Mouse (Mus musculus) MEL (cell line): Measurements from ENCODE around the gene Ghsr. TPM values are rescaled to one million over a fixed set of nuclear protein-coding genes. Genes with fewer than 3 reads are reported as not detected.

ENCODE experiments used
- DNase-seq: peaks from one replicate; pipeline ENCODE4 v3.0.0; 2011; ENCODE audit warnings: low read depth, low spot score
- H3K27ac ChIP-seq: 2 replicates; pipeline ENCODE4 v1.5.1; 2012; ENCODE audit warnings: low read depth, mild to moderate bottlenecking, control low read depth, low read length, moderate library complexity; ENCODE audit not compliant: control insufficient read depth
- H3K27me3 ChIP-seq, 2 experiments: fragments of 150-350 bp in 1 of 2; sonication (generic) in 1 of 2; 2 replicates each; pipeline ENCODE4 v1.6.1; 2012; ENCODE audit warnings: low read length in 2 of 2, mild to moderate bottlenecking in 2 of 2, improper control_type of control experiment in 1 of 2, moderate library complexity in 1 of 2; ENCODE audit not compliant: insufficient read depth in 2 of 2, control insufficient read depth in 1 of 2
- H3K36me3 ChIP-seq, 2 experiments: 2 replicates each; pipeline ENCODE4 v1.6.1; 2012 to 2014; ENCODE audit warnings: low read length in 2 of 2, improper control_type of control experiment in 1 of 2, inconsistent platforms in 1 of 2, mild to moderate bottlenecking in 1 of 2; ENCODE audit not compliant: insufficient read depth in 2 of 2, control insufficient read depth in 1 of 2
- H3K4me1 ChIP-seq, 2 experiments: fragments of 150-350 bp in 1 of 2; sonication (generic) in 1 of 2; 2 replicates each; pipeline ENCODE4 v1.6.1; 2012; ENCODE audit warnings: low read length in 2 of 2, improper control_type of control experiment in 1 of 2, mild to moderate bottlenecking in 1 of 2; ENCODE audit not compliant: insufficient read depth in 2 of 2, control insufficient read depth in 1 of 2
- H3K4me3 ChIP-seq, 2 experiments: fragments of 150-350 bp in 1 of 2; sonication (generic) in 1 of 2; 2 replicates each; pipeline ENCODE4 v1.5.1; 2012; ENCODE audit warnings: low read depth in 2 of 2, low read length in 2 of 2, mild to moderate bottlenecking in 2 of 2, moderate library complexity in 2 of 2, control low read depth in 1 of 2, improper control_type of control experiment in 1 of 2; ENCODE audit not compliant: control insufficient read depth in 1 of 2, insufficient read depth in 1 of 2
- H3K79me2 ChIP-seq: 2 replicates; pipeline ENCODE4 v1.6.1; 2012; ENCODE audit warnings: mild to moderate bottlenecking, low read length, moderate library complexity; ENCODE audit not compliant: control insufficient read depth, poor library complexity, insufficient read depth
- H3K9ac ChIP-seq: 2 replicates; pipeline ENCODE4 v1.6.1; 2012; ENCODE audit warnings: low read depth, mild to moderate bottlenecking, control low read depth, low read length, moderate library complexity; ENCODE audit not compliant: control insufficient read depth, poor library complexity, severe bottlenecking
- H3K9me3 ChIP-seq: fragments of 150-350 bp; sonication (generic); replicated peaks from 2 replicates; pipeline ENCODE4 v1.6.1; 2012; ENCODE audit warnings: mild to moderate bottlenecking, low read length, improper control_type of control experiment, moderate library complexity; ENCODE audit not compliant: insufficient read depth
- BHLHE40 ChIP-seq: IDR thresholded peaks from 2 replicates; pipeline ENCODE4 v1.6.1; 2012; ENCODE audit warnings: low read depth, mild to moderate bottlenecking, inconsistent platforms, low read length, improper control_type of control experiment, borderline replicate concordance
- CHD1 ChIP-seq: IDR thresholded peaks from 2 replicates; pipeline ENCODE4 v1.6.1; 2012; ENCODE audit warnings: low read depth, mild to moderate bottlenecking, inconsistent platforms, low read length, improper control_type of control experiment
- CHD2 ChIP-seq: IDR thresholded peaks from 2 replicates; pipeline ENCODE4 v1.6.1; 2011; ENCODE audit warnings: low read length, improper control_type of control experiment
- CTCF ChIP-seq, 3 experiments: IDR thresholded peaks in 2 of 3; conservative IDR thresholded peaks in 1 of 3; 2 replicates each; pipeline ENCODE4 v1.5.1; 2011 to 2012; ENCODE audit warnings: low read length in 3 of 3, low read depth in 2 of 3, mild to moderate bottlenecking in 2 of 3, improper control_type of control experiment in 1 of 3, inconsistent platforms in 1 of 3, mixed read lengths in 1 of 3, moderate library complexity in 1 of 3; ENCODE audit not compliant: control insufficient read depth in 1 of 3, insufficient read depth in 1 of 3, poor library complexity in 1 of 3, severe bottlenecking in 1 of 3
- E2F4 ChIP-seq: IDR thresholded peaks from 2 replicates; pipeline ENCODE4 v1.6.1; 2011; ENCODE audit warnings: low read depth, low read length, improper control_type of control experiment, borderline replicate concordance
- EP300 ChIP-seq, 2 experiments: IDR thresholded peaks; 2 replicates each; pipeline ENCODE4 v1.6.1; 2011; ENCODE audit warnings: improper control_type of control experiment in 2 of 2, low read length in 2 of 2, low read depth in 1 of 2, mild to moderate bottlenecking in 1 of 2
- ETS1 ChIP-seq: IDR thresholded peaks from 2 replicates; pipeline ENCODE4 v1.6.1; 2012; ENCODE audit warnings: low read depth, mild to moderate bottlenecking, inconsistent platforms, low read length, improper control_type of control experiment, moderate library complexity
- HCFC1 ChIP-seq: IDR thresholded peaks from 2 replicates; pipeline ENCODE4 v1.6.1; 2012; ENCODE audit warnings: low read depth, mild to moderate bottlenecking, inconsistent platforms, low read length, improper control_type of control experiment, moderate library complexity
- MAFK ChIP-seq: IDR thresholded peaks from 2 replicates; pipeline ENCODE4 v1.6.1; 2011; ENCODE audit warnings: low read depth, mild to moderate bottlenecking, low read length, improper control_type of control experiment, borderline replicate concordance
- MAX ChIP-seq: IDR thresholded peaks from 2 replicates; pipeline ENCODE4 v1.6.1; 2011; ENCODE audit warnings: low read length, improper control_type of control experiment
- MYB ChIP-seq: IDR thresholded peaks from 2 replicates; pipeline ENCODE4 v1.6.1; 2011; ENCODE audit warnings: mild to moderate bottlenecking, low read depth, low read length, improper control_type of control experiment
- MYC ChIP-seq: IDR thresholded peaks from 2 replicates; pipeline ENCODE4 v1.6.1; 2011; ENCODE audit warnings: low read depth, mild to moderate bottlenecking, low read length, improper control_type of control experiment, moderate library complexity
- NELFE ChIP-seq: IDR thresholded peaks from 2 replicates; pipeline ENCODE4 v1.6.1; 2011; ENCODE audit warnings: low read depth, low read length, improper control_type of control experiment
- POLR2AphosphoS5 ChIP-seq: IDR thresholded peaks from 2 replicates; pipeline ENCODE4 v1.6.1; 2012; ENCODE audit warnings: low read depth, borderline replicate concordance, mild to moderate bottlenecking, inconsistent platforms, low read length, moderate library complexity, mixed read lengths
- RAD21 ChIP-seq: IDR thresholded peaks from 2 replicates; pipeline ENCODE4 v1.6.1; 2011; ENCODE audit warnings: mild to moderate bottlenecking, low read depth, low read length, improper control_type of control experiment
- RCOR1 ChIP-seq: IDR thresholded peaks from 2 replicates; pipeline ENCODE4 v1.6.1; 2012; ENCODE audit warnings: low read depth, mild to moderate bottlenecking, inconsistent platforms, low read length, improper control_type of control experiment
- SMC3 ChIP-seq: IDR thresholded peaks from 2 replicates; pipeline ENCODE4 v1.6.1; 2011; ENCODE audit warnings: low read depth, low read length, improper control_type of control experiment
- TAL1 ChIP-seq: IDR thresholded peaks from 2 replicates; pipeline ENCODE4 v1.6.1; 2012; ENCODE audit warnings: mild to moderate bottlenecking, inconsistent platforms, low read length, moderate library complexity, mixed read lengths
- TBP ChIP-seq: IDR thresholded peaks from 2 replicates; pipeline ENCODE4 v1.8.0; 2011; ENCODE audit warnings: low read depth, low read length, improper control_type of control experiment
- USF2 ChIP-seq, 2 experiments: IDR thresholded peaks; 2 replicates each; pipeline ENCODE4 v1.6.1; 2011 to 2012; ENCODE audit warnings: improper control_type of control experiment in 2 of 2, low read length in 2 of 2, borderline replicate concordance in 1 of 2, inconsistent platforms in 1 of 2, low read depth in 1 of 2, mild to moderate bottlenecking in 1 of 2; ENCODE audit not compliant: insufficient read depth in 1 of 2
- ZC3H11A ChIP-seq: IDR thresholded peaks from 2 replicates; pipeline ENCODE4 v1.6.1; 2012; ENCODE audit warnings: low read depth, mild to moderate bottlenecking, inconsistent platforms, low read length, improper control_type of control experiment
- ZKSCAN1 ChIP-seq: IDR thresholded peaks from 2 replicates; pipeline ENCODE4 v1.6.1; 2012; ENCODE audit warnings: low read depth, mild to moderate bottlenecking, inconsistent platforms, low read length, improper control_type of control experiment, moderate library complexity
- ZMIZ1 ChIP-seq: IDR thresholded peaks from 2 replicates; pipeline ENCODE4 v1.6.1; 2012; ENCODE audit warnings: low read depth, mild to moderate bottlenecking, inconsistent platforms, low read length, improper control_type of control experiment, moderate library complexity
- ZNF384 ChIP-seq: IDR thresholded peaks from 2 replicates; pipeline ENCODE4 v1.6.1; 2012; ENCODE audit warnings: low read depth, mild to moderate bottlenecking, inconsistent platforms, low read length, improper control_type of control experiment
- polyA plus RNA-seq, 2 experiments: library from polyadenylated mRNA; stranded (reverse) in 1 of 2; unstranded in 1 of 2; fragments of >175 nt in 1 of 2; fragments of >200 nt in 1 of 2; gene quantifications; 2 replicates each; pipeline versions ENCODE4 v1.2.1 to v1.2.4; 2012; ENCODE audit warnings: low replicate concordance in 2 of 2, low read depth in 1 of 2; ENCODE audit not compliant: insufficient read length in 2 of 2, insufficient read depth in 1 of 2, missing spikeins in 1 of 2
- total RNA-seq: library from RNA; depleted of rRNA; stranded (reverse); fragments of 300-350 nt; gene quantifications from 2 replicates; pipeline ENCODE4 v1.2.3, GENCODE M21; 2012; rRNA removed

Gene Ghsr
- total RNA-seq (not detected in 2 replicates), polyA plus RNA-seq (not detected)

DNA sequence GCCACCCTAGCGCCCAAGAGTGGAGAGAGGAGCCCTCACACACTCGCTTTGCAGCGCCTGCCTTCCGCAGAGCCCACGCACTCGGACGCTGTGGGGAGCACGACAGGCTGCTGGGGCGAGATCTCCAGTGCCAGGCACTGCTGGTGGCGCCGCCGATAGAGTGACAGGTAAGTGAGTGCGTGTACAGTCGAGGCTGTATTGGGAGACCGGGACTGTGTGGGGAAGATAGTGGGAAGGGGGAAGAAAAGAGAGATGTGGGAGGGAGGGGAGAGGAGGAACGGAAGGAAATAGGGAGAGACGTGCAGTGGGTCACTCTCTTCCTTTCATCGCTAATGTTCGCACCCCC lies at the start of gene Ghsr:
Ghsr (plus strand) TSS at position 76 of the 346 bp plus-strand sequence.
- no peak within 1 kb of the TSS for H3K4me3 ChIP-seq
- TF ChIP-seq MYC (no peak), USF2 (IDR thresholded peaks at IDR 0.05; ENCODE audit: borderline replicate concordance in 1 of 2, insufficient read depth in 1 of 2, low read depth in 1 of 2, low read length in 2 of 2) (no peak), CHD1 (no peak), TAL1 (no peak), NELFE (no peak), EP300 (IDR thresholded peaks at IDR 0.05; ENCODE audit: low read depth in 1 of 2, low read length in 2 of 2) (no peak), ZMIZ1 (no peak), ZKSCAN1 (no peak), POLR2AphosphoS5 (no peak), BHLHE40 (no peak)
- TF ChIP-seq, all 39 proteins: peak for 0
- Histone ChIP-seq H3K4me1 (no peaks in the 10 kb centered on the region), H3K9ac (no peak within 1 kb of the TSS), H3K79me2 (no peaks in the 10 kb centered on the region), H3K27ac (no peak within 1 kb of the TSS), H3K27me3 (no peaks in the 10 kb centered on the region), H3K36me3 (no peaks in the 10 kb centered on the region), H3K9me3 (no peaks in the 10 kb centered on the region)
- no peak for DNase-seq

DNA sequence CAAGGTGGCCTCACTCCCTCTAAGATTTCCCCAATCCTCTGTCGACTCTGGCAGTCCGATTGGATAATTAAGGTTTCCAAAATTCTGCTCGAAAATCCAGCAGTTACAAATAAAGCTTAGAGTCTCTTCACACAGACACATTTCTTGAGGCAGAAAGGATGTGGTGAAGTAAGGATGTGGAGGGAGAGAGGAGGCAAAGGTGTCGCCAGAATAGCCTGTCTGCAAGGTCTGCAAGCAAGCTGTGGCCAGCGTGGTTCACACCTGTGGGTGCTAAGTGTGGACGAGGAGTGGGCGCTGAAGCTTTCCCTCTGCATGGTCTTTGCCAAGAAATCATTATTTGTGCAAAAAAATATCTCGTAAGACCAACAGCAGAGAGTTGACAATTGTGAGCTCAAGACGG lies 48.6 kb upstream of the Ghsr start:
- no peak for DNase-seq
- no peak overlapping the region for H3K27ac ChIP-seq
- no peaks in the 10 kb centered on the region for H3K27me3 ChIP-seq
- no peaks in the 10 kb centered on the region for H3K79me2 ChIP-seq
- no peak overlapping the region for H3K4me3 ChIP-seq
- H3K36me3 ChIP-seq: no peaks in the 10 kb centered on the region
- no peak for TF ChIP-seq RCOR1
- no peak for TF ChIP-seq CTCF (IDR thresholded peaks at IDR 0.05 in 2 of 3, conservative IDR thresholded peaks at IDR 0.05 in 1 of 3; ENCODE audit: control insufficient read depth in 1 of 3, insufficient read depth in 1 of 3, low read depth in 2 of 3, low read length in 3 of 3, poor library complexity in 1 of 3, severe bottlenecking in 1 of 3)
- TF ChIP-seq E2F4: no peak
- no peak for TF ChIP-seq TBP
- TF ChIP-seq SMC3: no peak
- TF ChIP-seq ETS1: no peak
- TF ChIP-seq POLR2AphosphoS5: no peak
- TF ChIP-seq MYC: no peak
- no peak for TF ChIP-seq HCFC1
- no peak for TF ChIP-seq RAD21
- no peak for TF ChIP-seq ZC3H11A
- no peak for TF ChIP-seq ZNF384
- TF ChIP-seq BHLHE40: no peak
- TF ChIP-seq MAFK: no peak
- no peak for TF ChIP-seq MAX
- TF ChIP-seq MYB: no peak
- no peak for TF ChIP-seq CHD2
- H3K4me1 ChIP-seq: no peaks in the 10 kb centered on the region
- H3K9me3 ChIP-seq: no peaks in the 10 kb centered on the region
- H3K9ac ChIP-seq: no peak overlapping the region
